Comparison of ENCODE assay signal across 29 mouse cellular contexts in genomic region chr19:36098916-36099315, GRCm38 (mm10). TPM values are rescaled to one million over a fixed set of nuclear protein-coding genes. Genes with fewer than 3 reads are reported as not detected.
"Had no signal": no experiment of that assay in that cellular context is flagged by ENCODE, and none has a peak within 500 bp of the region (broad histone marks: within the 10 kb centered on the region; RNA-seq: fewer than 3 reads in every experiment).

No protein-coding gene starts in this region.

- H3K4me3 ChIP-seq: embryonic facial prominence, embryonic 10.5 days; embryonic facial prominence, embryonic 12.5 days; embryonic facial prominence, embryonic 13.5 days; embryonic facial prominence, embryonic 15.5 days; erythroblast, embryonic 14.5 days; forebrain, embryonic 10.5 days; forebrain, embryonic 12.5 days; forebrain, embryonic 13.5 days; forebrain, embryonic 15.5 days; gastrocnemius, adult 2 months; heart, adult 2 months had no signal

- H3K4me2 ChIP-seq: embryonic facial prominence, embryonic 12.5 days; embryonic facial prominence, embryonic 13.5 days; embryonic facial prominence, embryonic 15.5 days; forebrain, embryonic 12.5 days; forebrain, embryonic 13.5 days; forebrain, embryonic 15.5 days had no signal

- ATAC-seq: forebrain, embryonic 14.5 days had no signal

- DNase-seq: cerebellum, adult 2 months; cerebellum, adult 8-10 months; cerebellum, adult 9-10 months; cerebellum, adult 9-11 months; cerebellum, postnatal 10 days; cerebellum, postnatal 14 days; cerebellum, postnatal 25 days; cerebellum, postnatal 36 days; embryo, embryonic 11 days; gastrocnemius, adult 2 months; gastrocnemius, postnatal 10 days; gastrocnemius, postnatal 14 days; gastrocnemius, postnatal 25 days; gastrocnemius, postnatal 36 days; heart, adult 18-20 months; heart, adult 2 months had no signal

- H3K27ac ChIP-seq: embryonic facial prominence, embryonic 10.5 days; embryonic facial prominence, embryonic 12.5 days; embryonic facial prominence, embryonic 13.5 days; embryonic facial prominence, embryonic 15.5 days; forebrain, embryonic 10.5 days; forebrain, embryonic 12.5 days; forebrain, embryonic 13.5 days; forebrain, embryonic 15.5 days; gastrocnemius, adult 2 months; heart, adult 2 months had no signal

- H3K27me3 ChIP-seq: embryonic facial prominence, embryonic 12.5 days; embryonic facial prominence, embryonic 13.5 days; embryonic facial prominence, embryonic 15.5 days; forebrain, embryonic 12.5 days; forebrain, embryonic 13.5 days; forebrain, embryonic 15.5 days had no signal

- H3K4me1 ChIP-seq: embryonic facial prominence, embryonic 10.5 days; embryonic facial prominence, embryonic 12.5 days; embryonic facial prominence, embryonic 13.5 days; embryonic facial prominence, embryonic 15.5 days; forebrain, embryonic 10.5 days; forebrain, embryonic 12.5 days; forebrain, embryonic 13.5 days; forebrain, embryonic 15.5 days had no signal

- H3K9ac ChIP-seq: embryonic facial prominence, embryonic 12.5 days; embryonic facial prominence, embryonic 13.5 days; embryonic facial prominence, embryonic 15.5 days; forebrain, embryonic 12.5 days; forebrain, embryonic 13.5 days; forebrain, embryonic 15.5 days; forebrain, postnatal 0 days had no signal

- H3K9me3 ChIP-seq: embryonic facial prominence, embryonic 10.5 days; embryonic facial prominence, embryonic 12.5 days; embryonic facial prominence, embryonic 13.5 days; embryonic facial prominence, embryonic 15.5 days; forebrain, embryonic 10.5 days; forebrain, embryonic 12.5 days; forebrain, embryonic 13.5 days; forebrain, embryonic 15.5 days had no signal

RNA-seq across cellular contexts. Expression of gene Ankrd1, which starts 21.0 kb away (rescaled TPM):
- polyA plus RNA-seq: erythroblast, embryonic 14.5 days; forebrain, embryonic 10.5 days; forebrain, embryonic 11.5 days; forebrain, embryonic 12.5 days; forebrain, embryonic 13.5 days; forebrain, embryonic 14.5 days; forebrain, embryonic 15.5 days; forebrain, embryonic 16.5 days had no signal

RNA-seq across cellular contexts. Expression of gene Htr7, which starts 41.6 kb away (rescaled TPM):
- polyA plus RNA-seq: erythroblast, embryonic 14.5 days had no signal
